Mouse (Mus musculus) kidney, adult 9 months (tissue): ENCODE measurements at regions not wholly inside any gene's neighbourhood (a gene's known extent, or its start where the extent isn't known, plus 50 kb on each side); places are given as distances from the start of the nearest gene placed in this dataset.

ENCODE experiments used
- DNase-seq: peaks from one replicate; pipeline ENCODE4 v3.0.0; 2022

- DNase-seq = no peak
Measured at GRCm38 (mm10) chr13:47602646-47603045, 480.2 kb downstream of the Rnf144b start.

DNA sequence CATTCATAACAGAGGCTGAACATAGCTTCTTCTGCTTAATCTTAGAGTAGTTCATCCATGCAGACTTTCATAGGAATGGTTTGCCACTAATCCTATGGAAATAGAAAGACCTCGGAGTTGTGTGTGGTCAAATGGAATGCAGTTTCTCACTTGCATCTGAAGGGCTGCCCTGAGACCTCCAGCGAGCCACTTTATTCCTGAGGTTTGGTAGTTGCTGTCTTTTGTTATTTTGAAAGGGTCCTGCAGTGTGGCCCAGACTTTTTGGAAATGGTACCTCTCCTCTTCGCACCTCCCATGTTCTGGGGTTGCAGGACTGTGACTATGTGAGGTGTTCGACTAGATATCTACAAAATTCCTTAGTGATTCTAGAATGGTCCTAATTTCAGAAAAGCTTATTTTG is 489.0 kb downstream of the Rnf144b start:
- DNase-seq = no peak

DNA sequence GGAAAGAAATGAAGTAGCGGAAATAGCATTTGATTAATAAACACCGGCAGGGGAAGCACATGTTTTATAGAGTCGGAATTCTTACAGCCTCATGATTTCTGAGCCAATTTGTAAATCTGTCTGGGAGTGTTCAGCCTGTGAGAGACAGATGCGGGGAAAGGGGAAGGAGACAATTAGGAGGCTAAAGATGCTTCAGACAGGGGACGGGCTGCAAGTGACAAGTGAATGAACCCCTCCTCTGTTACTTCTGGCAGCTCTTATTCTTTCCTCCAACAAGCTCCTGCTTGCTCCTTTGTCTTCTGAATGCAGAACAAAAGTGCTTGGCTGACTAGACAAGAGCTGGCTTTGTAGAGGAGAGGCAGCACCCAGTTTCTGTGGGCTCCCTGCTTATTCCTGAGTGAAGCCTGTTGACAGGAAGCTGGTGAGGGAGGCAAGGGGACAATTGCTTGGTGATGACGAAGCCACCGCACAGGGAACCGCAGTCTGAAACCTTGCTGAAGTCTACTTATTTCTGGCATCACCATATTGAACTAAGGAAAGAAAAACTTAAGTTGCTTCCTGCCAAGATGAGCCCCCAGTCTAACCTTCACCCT is 514.2 kb downstream of the Rnf144b start:
- no peak for DNase-seq

DNA sequence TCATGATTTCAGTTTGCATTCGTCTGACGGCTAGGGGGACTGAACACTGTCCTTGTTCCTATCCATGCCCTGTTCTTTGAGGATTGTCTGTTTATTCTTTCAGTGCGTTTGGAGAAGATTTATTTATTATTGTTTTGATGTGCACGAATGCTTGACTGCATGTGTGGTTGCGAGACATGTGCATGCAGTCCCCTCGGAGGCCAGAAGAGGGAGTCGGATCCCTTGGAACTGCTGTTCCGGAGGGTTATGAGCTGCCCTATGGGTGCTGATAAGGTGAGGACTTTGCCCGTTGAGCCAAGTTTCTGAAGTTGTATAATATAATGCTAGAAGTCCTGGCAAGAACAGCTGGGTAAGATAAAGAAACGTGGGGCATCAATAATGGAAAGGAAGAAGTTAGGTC is 519.9 kb downstream of the Rnf144b start:
- DNase-seq = no peak

- no peak for DNase-seq
Measured at GRCm38 (mm10) chr13:47645081-47645480, 522.6 kb downstream of the Rnf144b start.

DNA sequence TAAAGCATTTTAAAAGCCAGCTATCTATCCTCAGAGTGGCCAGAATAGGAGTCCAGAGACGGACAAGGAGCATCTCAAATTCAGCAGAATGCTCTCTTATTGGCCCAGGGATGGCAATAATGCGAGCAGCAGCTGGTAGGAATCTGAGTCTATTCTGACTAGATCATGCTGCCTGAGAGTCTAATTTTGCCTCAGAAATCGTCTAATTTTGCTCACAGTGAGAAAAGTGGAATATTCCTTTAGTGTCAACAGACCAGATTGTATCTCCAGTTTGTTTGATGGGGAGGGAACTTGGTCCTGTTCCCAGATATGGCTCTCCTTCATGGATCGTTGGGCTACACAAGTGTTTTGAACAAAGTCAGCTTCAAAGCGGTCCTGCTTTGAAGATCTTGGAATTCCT is 525.2 kb downstream of the Rnf144b start:
- peak; percentile 11 for DNase-seq

DNA sequence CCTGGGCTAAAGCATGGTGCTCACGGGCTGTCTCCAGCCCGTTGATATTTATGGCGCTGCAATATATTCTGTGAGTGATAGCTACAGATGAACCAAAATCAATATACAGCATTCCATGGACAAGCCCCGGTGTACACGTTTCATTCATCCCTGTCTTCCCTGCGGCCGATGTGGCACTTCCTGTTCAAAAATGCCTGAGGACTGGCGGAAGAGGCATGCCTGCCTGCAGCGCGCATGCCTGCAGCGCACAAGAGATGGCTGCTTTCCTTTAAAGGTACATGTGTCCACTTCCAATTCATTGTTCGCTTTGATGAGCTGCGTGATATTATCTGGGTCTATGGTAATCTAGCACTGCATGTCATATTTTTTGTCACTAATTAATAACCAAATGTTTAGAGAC is 527.6 kb downstream of the Rnf144b start:
- no peak for DNase-seq

DNA sequence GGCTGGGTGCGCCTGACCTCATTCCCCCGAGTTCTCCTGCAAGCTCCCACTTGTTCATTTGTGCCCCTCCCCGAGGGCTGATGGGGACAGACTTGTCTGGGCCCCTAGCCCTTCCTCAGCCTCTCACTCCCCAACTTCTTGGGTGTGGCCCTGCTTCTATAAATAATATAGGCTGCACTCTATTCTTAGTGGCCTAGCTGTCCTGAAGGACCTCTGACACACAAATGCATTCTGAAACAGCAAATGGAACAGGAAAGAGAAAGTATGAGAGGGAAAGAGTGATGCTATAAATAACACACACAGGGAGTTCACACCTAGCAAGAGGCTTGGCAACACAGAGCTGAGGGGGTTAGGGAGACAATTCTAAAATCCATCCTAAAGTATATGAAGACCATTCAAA is 544.0 kb downstream of the Rnf144b start:
- DNase-seq = no peak

DNA sequence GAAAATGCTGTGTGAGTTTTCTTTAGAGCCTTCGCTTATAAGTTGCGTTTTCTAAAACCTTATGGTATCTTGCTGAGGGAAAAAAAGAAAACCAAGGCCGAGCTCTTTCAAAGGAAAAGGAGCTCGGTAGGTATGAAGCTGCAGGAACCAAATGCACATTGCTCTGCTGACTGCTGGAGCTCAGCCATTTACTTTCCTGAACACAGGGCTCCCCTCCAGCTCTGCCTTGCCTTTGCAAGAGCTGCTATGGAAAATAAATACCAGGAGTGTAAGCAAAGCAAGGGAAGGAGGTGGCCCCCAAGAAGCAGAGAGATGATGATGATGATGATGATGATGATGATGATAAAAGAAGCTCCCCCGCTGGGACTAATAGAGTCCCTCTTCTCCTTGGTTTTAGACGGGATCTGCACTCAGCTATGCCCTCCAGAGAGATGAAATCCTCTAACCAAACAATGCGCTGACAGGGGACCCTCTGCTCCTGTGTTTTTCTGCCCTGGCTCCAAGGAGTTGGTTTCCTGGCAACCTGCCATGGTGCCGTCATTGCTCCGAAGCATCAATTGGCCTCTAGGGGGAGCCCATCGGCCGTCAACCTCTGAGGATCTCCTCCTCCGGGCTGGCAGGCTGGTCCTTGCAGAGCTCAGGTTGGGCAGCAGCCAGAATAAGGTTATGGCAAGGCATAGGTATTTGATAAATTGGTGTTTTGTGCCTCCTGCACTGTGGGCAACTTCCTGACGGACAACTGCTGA is 544.7 kb downstream of the Rnf144b start:
- peak; percentile 91 for DNase-seq

DNA sequence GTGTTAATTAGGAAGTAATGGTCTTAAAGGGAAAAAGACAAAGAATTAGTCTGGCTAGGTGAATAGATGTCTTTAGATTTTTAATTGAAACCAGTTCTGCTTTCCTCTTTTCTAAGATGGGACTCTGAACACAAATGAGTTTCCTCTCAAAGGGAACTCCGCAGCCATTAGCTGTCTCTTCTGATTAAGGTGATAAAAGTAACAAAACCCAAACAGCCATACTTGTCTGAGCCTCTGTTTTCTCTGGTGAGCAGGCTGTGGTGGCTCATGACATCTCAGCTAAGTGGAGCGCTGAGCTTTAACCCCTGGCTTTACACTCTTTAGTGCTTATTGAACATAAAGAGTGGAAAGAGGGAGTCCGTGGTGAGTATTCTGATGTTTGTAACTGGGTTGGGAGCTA is 565.7 kb downstream of the Rnf144b start:
- no peak for DNase-seq

DNA sequence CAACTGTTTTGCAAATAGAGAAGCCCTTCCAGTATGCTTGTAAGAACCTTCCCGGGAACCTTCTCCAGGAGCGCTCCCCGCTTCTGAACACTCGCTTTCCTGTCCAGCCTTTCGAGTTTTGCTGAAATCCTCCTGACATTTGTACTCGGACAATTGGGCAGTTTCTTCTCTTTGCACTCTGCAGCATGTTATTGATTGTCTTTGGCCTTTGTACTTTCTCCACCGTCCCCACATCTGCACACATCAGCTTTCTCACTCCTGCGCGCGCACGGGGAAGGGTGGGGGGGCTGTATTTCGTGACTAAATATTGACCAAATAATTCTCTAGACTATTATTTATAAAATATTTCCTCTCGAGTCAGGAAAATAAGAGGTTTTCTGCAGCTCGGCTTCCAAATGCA is 567.2 kb upstream of the Id4 start:
- DNase-seq = no peak

DNA sequence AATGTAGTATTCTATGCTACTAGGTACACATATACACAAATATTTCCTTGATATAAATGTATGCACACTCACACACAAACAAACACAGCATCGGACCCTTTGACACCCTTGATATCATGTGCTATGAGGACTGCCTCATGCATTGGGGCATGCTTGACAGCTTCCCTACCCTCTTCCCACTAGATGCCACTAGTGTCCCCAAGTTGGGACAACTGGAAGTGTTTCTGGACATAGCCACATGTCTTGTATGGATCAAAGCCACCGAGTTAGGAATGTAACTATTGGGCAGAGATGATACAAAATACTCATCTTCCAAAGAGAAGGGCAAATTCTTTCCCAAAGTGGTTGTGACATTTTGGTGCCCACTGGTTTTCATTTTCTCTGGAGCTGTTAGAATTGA is 565.2 kb upstream of the Id4 start:
- no peak for DNase-seq

GRCm38 (mm10) chr13:47700556-47700955 is 560.5 kb upstream of the Id4 start:
- DNase-seq = no peak

DNA sequence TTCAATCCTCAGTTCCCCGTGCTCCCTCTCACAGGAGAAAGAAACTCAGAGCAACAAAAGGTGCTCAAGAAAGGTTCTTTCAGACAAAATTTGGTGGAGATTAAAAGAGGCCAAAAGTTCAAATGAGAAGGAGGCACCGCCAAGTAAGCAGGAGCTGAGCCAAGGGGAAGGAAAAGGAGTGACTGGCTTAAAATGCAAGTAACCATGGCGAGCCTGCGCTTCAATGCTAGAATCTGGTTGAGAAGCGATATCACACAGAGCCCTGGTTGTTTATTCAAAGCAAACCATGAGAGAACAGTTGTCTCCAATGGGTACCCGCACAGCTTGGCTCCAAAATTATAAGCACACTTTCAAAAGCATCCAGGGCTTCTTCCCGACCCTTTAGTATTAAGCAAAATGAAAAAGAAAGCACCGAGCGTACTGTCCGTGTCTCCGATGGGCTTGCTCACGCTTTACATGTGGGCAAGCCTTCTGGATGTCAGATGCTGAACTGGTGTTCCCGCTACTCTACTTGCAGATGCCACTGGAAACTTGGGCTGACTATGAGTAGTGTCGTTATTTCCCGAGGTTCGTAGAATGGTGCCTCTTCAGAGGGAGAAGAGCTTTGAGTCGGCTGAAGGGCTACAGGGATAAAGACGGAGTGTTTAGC is 552.9 kb upstream of the Id4 start:
- no peak for DNase-seq

DNA sequence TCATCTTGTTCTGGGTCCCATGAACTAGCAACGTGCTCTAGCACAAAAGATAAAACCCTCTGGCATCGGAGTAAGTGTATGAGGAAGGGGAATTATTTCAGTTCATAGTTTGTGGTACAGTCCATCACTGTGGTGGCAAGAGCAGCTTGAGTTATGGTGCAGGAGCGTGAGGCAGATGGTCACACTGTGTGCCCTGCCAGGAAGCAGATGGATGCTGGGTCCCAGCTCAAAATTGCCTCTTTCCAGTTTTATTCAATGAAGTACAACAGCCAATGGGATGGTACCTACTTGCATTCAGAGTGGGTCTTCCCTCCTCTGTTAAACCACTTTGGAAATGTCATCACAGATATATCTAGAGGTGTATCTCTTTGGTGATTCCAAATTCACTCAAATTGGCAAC is 551.7 kb upstream of the Id4 start:
- no peak for DNase-seq

GRCm38 (mm10) chr13:47712507-47712906 is 548.5 kb upstream of the Id4 start:
- DNase-seq = no peak

GRCm38 (mm10) chr13:47716265-47716664 is 544.8 kb upstream of the Id4 start:
- no peak for DNase-seq

DNA sequence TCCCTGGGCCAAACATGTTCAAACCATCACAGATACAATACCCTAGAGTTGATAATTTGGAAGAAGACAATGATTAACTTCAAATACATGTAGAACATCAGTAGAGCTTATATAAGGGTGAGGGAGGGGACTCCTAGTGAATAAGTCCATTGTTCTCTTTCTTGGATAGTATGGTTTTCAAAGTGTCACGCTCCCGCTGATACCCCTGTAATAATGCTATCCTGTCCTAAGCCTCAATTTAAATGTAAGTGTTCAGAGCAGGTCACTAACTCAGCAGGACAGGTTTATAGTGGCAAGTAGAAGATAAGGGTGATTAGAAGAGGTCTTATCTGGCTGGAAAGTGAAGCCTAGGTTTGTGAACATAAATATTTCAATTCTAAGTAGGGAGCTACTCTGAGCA is 540.4 kb upstream of the Id4 start:
- DNase-seq = no peak

DNA sequence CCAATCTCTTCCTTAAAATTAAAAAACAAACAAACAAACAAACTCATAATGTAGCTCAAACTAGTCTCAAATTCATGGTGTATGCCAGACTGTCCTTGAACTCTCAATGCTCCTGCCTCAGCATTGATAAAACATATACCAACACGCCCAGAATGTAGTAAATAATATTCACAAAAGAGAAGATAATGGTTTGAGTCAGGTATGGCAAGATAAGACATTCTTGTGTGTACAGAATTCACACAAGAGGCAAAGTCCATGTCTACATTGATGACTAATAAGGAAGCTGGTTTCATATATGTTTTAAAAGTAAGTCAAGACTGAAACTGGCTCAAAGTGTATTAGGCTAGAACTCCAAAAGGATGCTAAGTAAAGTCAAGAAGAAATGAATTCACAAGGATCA is 526.6 kb upstream of the Id4 start:
- no peak for DNase-seq

- no peak for DNase-seq
Measured at GRCm38 (mm10) chr13:47735426-47736063, 525.5 kb upstream of the Id4 start.

- DNase-seq = no peak
Measured at GRCm38 (mm10) chr13:47748906-47749305, 512.1 kb upstream of the Id4 start.

- DNase-seq = no peak
Measured at GRCm38 (mm10) chr13:47751033-47751432, 510.0 kb upstream of the Id4 start.

DNA sequence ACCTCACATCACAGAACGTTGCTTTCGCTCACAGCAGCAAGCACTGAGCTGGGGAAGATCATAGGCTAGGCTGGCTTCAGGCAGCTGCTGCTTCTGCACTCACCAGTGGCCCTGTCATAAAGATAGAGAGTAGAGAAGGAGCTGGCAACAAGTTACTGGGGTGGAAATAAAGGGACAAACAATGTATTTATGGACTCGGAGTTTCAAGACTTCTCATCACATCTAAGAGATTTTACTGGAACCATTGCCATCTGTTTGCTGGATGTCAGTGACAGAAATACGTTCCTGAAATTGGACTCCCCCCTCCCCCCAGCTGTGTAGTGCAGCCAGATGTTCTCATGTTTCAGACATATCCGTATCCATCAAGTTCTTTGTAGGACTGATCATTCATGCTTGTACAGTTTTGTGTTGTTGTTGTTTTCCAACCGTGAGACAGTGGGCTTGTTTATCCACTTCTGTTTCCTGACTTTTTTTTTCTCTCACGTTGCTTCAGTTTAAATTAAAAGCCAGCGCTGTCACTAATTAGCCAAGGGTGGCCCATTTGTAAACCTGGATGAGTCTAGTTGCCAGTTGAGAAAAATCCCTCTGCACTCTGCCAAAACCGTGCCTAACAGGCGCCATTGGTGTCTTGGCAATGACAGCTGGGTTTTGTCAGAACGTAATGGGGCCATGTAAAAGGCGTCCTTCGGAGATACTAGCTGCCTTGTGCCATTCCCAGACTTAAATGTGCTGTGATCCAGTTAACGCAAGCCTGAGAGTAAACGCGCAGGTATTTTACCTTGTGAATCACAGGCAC is 496.0 kb upstream of the Id4 start:
- DNase-seq = peak; percentile 37
